Mouse (Mus musculus) MEL (cell line): ENCODE measurements around the gene Gm20696. TPM values are rescaled to one million over a fixed set of nuclear protein-coding genes. Genes with fewer than 3 reads are reported as not detected.

Source experiments
- DNase-seq: peaks from one replicate; pipeline ENCODE4 v3.0.0; 2011; ENCODE audit warnings: low read depth, low spot score
- H3K27ac ChIP-seq: 2 replicates; pipeline ENCODE4 v1.5.1; 2012; ENCODE audit warnings: low read depth, mild to moderate bottlenecking, control low read depth, low read length, moderate library complexity; ENCODE audit not compliant: control insufficient read depth
- H3K27me3 ChIP-seq, 2 experiments: fragments of 150-350 bp in 1 of 2; sonication (generic) in 1 of 2; 2 replicates each; pipeline ENCODE4 v1.6.1; 2012; ENCODE audit warnings: low read length in 2 of 2, mild to moderate bottlenecking in 2 of 2, improper control_type of control experiment in 1 of 2, moderate library complexity in 1 of 2; ENCODE audit not compliant: insufficient read depth in 2 of 2, control insufficient read depth in 1 of 2
- H3K36me3 ChIP-seq, 2 experiments: 2 replicates each; pipeline ENCODE4 v1.6.1; 2012 to 2014; ENCODE audit warnings: low read length in 2 of 2, improper control_type of control experiment in 1 of 2, inconsistent platforms in 1 of 2, mild to moderate bottlenecking in 1 of 2; ENCODE audit not compliant: insufficient read depth in 2 of 2, control insufficient read depth in 1 of 2
- H3K4me1 ChIP-seq, 2 experiments: fragments of 150-350 bp in 1 of 2; sonication (generic) in 1 of 2; 2 replicates each; pipeline ENCODE4 v1.6.1; 2012; ENCODE audit warnings: low read length in 2 of 2, improper control_type of control experiment in 1 of 2, mild to moderate bottlenecking in 1 of 2; ENCODE audit not compliant: insufficient read depth in 2 of 2, control insufficient read depth in 1 of 2
- H3K4me3 ChIP-seq, 2 experiments: fragments of 150-350 bp in 1 of 2; sonication (generic) in 1 of 2; 2 replicates each; pipeline ENCODE4 v1.5.1; 2012; ENCODE audit warnings: low read depth in 2 of 2, low read length in 2 of 2, mild to moderate bottlenecking in 2 of 2, moderate library complexity in 2 of 2, control low read depth in 1 of 2, improper control_type of control experiment in 1 of 2; ENCODE audit not compliant: control insufficient read depth in 1 of 2, insufficient read depth in 1 of 2
- H3K79me2 ChIP-seq: 2 replicates; pipeline ENCODE4 v1.6.1; 2012; ENCODE audit warnings: mild to moderate bottlenecking, low read length, moderate library complexity; ENCODE audit not compliant: control insufficient read depth, poor library complexity, insufficient read depth
- H3K9ac ChIP-seq: 2 replicates; pipeline ENCODE4 v1.6.1; 2012; ENCODE audit warnings: low read depth, mild to moderate bottlenecking, control low read depth, low read length, moderate library complexity; ENCODE audit not compliant: control insufficient read depth, poor library complexity, severe bottlenecking
- H3K9me3 ChIP-seq: fragments of 150-350 bp; sonication (generic); replicated peaks from 2 replicates; pipeline ENCODE4 v1.6.1; 2012; ENCODE audit warnings: mild to moderate bottlenecking, low read length, improper control_type of control experiment, moderate library complexity; ENCODE audit not compliant: insufficient read depth
- BHLHE40 ChIP-seq: IDR thresholded peaks from 2 replicates; pipeline ENCODE4 v1.6.1; 2012; ENCODE audit warnings: low read depth, mild to moderate bottlenecking, inconsistent platforms, low read length, improper control_type of control experiment, borderline replicate concordance
- CTCF ChIP-seq, 3 experiments: IDR thresholded peaks in 2 of 3; conservative IDR thresholded peaks in 1 of 3; 2 replicates each; pipeline ENCODE4 v1.5.1; 2011 to 2012; ENCODE audit warnings: low read length in 3 of 3, low read depth in 2 of 3, mild to moderate bottlenecking in 2 of 3, improper control_type of control experiment in 1 of 3, inconsistent platforms in 1 of 3, mixed read lengths in 1 of 3, moderate library complexity in 1 of 3; ENCODE audit not compliant: control insufficient read depth in 1 of 3, insufficient read depth in 1 of 3, poor library complexity in 1 of 3, severe bottlenecking in 1 of 3
- ELF1 ChIP-seq: IDR thresholded peaks from 2 replicates; pipeline ENCODE4 v1.6.1; 2014; ENCODE audit warnings: low read depth, mild to moderate bottlenecking, inconsistent platforms, low read length, improper control_type of control experiment, moderate library complexity
- HCFC1 ChIP-seq: IDR thresholded peaks from 2 replicates; pipeline ENCODE4 v1.6.1; 2012; ENCODE audit warnings: low read depth, mild to moderate bottlenecking, inconsistent platforms, low read length, improper control_type of control experiment, moderate library complexity
- MAFK ChIP-seq: IDR thresholded peaks from 2 replicates; pipeline ENCODE4 v1.6.1; 2011; ENCODE audit warnings: low read depth, mild to moderate bottlenecking, low read length, improper control_type of control experiment, borderline replicate concordance
- MAX ChIP-seq: IDR thresholded peaks from 2 replicates; pipeline ENCODE4 v1.6.1; 2011; ENCODE audit warnings: low read length, improper control_type of control experiment
- MEF2A ChIP-seq: IDR thresholded peaks from 2 replicates; pipeline ENCODE4 v1.6.1; 2014; ENCODE audit warnings: low read depth, mild to moderate bottlenecking, inconsistent platforms, low read length, improper control_type of control experiment; ENCODE audit not compliant: poor library complexity, insufficient replicate concordance, severe bottlenecking; ENCODE audit errors: extremely low read depth
- MYB ChIP-seq: IDR thresholded peaks from 2 replicates; pipeline ENCODE4 v1.6.1; 2011; ENCODE audit warnings: mild to moderate bottlenecking, low read depth, low read length, improper control_type of control experiment
- POLR2AphosphoS2 ChIP-seq: IDR thresholded peaks from 2 replicates; pipeline ENCODE4 v1.6.1; 2011; ENCODE audit warnings: low read length, improper control_type of control experiment
- RAD21 ChIP-seq: IDR thresholded peaks from 2 replicates; pipeline ENCODE4 v1.6.1; 2011; ENCODE audit warnings: mild to moderate bottlenecking, low read depth, low read length, improper control_type of control experiment
- TBP ChIP-seq: IDR thresholded peaks from 2 replicates; pipeline ENCODE4 v1.8.0; 2011; ENCODE audit warnings: low read depth, low read length, improper control_type of control experiment
- UBTF ChIP-seq: IDR thresholded peaks from 2 replicates; pipeline ENCODE4 v1.6.1; 2012; ENCODE audit warnings: low read depth, mild to moderate bottlenecking, inconsistent platforms, low read length, improper control_type of control experiment, moderate library complexity, borderline replicate concordance; ENCODE audit not compliant: insufficient read depth
- ZNF384 ChIP-seq: IDR thresholded peaks from 2 replicates; pipeline ENCODE4 v1.6.1; 2012; ENCODE audit warnings: low read depth, mild to moderate bottlenecking, inconsistent platforms, low read length, improper control_type of control experiment
- polyA plus RNA-seq, 2 experiments: library from polyadenylated mRNA; stranded (reverse) in 1 of 2; unstranded in 1 of 2; fragments of >175 nt in 1 of 2; fragments of >200 nt in 1 of 2; gene quantifications; 2 replicates each; pipeline versions ENCODE4 v1.2.1 to v1.2.4; 2012; ENCODE audit warnings: low replicate concordance in 2 of 2, low read depth in 1 of 2; ENCODE audit not compliant: insufficient read length in 2 of 2, insufficient read depth in 1 of 2, missing spikeins in 1 of 2
- total RNA-seq: library from RNA; depleted of rRNA; stranded (reverse); fragments of 300-350 nt; gene quantifications from 2 replicates; pipeline ENCODE4 v1.2.3, GENCODE M21; 2012

Gene Gm20696
- total and polyA plus RNA-seq, 3 experiments, result 0.07 to 0.39 TPM; not detected in 1

DNA sequence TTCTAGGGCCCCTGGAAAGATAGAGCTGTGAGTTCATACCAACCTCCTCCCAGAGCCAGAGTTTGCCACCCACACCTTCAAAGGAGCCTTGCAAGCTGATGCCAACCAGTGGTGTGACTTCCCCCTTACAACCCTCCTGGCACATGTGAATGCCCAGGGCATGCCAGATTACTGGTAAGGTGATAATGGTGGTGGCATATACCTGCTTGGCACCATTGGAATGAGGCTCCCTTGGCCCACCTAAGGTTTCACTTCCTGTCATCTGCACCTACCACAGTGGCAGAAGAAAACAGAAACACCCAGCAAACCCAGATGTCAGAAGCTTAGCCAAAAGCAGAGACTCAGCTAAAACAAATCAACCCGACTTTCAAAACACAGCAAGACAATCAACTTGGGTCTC, 162.9 kb downstream of the Gm20696 start:
- Histone ChIP-seq H3K27ac (no peak overlapping the region), H3K4me1 (no peaks in the 10 kb centered on the region), H3K36me3 (no peaks in the 10 kb centered on the region; a peak in 1 of 4 replicates), H3K79me2 (no peaks in the 10 kb centered on the region), H3K9ac (no peak overlapping the region), H3K27me3 (no peaks in the 10 kb centered on the region), H3K9me3 (no peaks in the 10 kb centered on the region), H3K4me3 (no peak overlapping the region)
- TF ChIP-seq TBP, result no peak
- no peak for TF ChIP-seq HCFC1
- TF ChIP-seq RAD21, result no peak
- TF ChIP-seq MYB, result no peak
- no peak for TF ChIP-seq CTCF (IDR thresholded peaks at IDR 0.05 in 2 of 3, conservative IDR thresholded peaks at IDR 0.05 in 1 of 3; ENCODE audit: control insufficient read depth in 1 of 3, insufficient read depth in 1 of 3, low read depth in 2 of 3, low read length in 3 of 3, poor library complexity in 1 of 3, severe bottlenecking in 1 of 3)
- no peak for TF ChIP-seq UBTF
- TF ChIP-seq POLR2AphosphoS2, result no peak
- no peak for TF ChIP-seq MEF2A
- no peak for TF ChIP-seq MAFK
- no peak for DNase-seq

DNA sequence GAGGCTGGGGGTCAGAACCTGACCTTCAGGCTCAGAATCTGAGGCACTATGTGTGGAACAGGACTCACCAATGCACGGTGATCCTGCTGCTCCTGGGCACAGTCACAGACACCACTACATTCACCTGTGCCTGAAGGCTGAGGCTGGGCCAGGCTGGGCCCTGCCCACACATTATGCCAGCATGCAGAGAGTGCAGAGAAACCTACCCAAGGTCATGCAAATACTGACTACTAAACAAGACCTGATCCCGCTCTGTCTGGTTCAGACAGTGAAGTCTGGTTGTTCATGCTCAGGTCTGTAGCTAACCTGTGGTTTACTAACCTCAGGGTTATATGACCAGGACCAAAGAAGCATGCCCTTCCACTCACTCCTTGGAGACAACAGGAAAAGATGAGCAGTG, 163.9 kb downstream of the Gm20696 start:
- Histone ChIP-seq H3K9me3 (no peaks in the 10 kb centered on the region), H3K27me3 (no peaks in the 10 kb centered on the region), H3K4me1 (no peaks in the 10 kb centered on the region), H3K79me2 (no peaks in the 10 kb centered on the region), H3K36me3 (no peaks in the 10 kb centered on the region; a peak in 1 of 4 replicates), H3K9ac (no peak overlapping the region), H3K27ac (no peak overlapping the region), H3K4me3 (no peak overlapping the region)
- DNase-seq, result no peak
- TF ChIP-seq ELF1 (no peak), MAX (no peak), CTCF (IDR thresholded peaks at IDR 0.05 in 2 of 3, conservative IDR thresholded peaks at IDR 0.05 in 1 of 3; ENCODE audit: control insufficient read depth in 1 of 3, insufficient read depth in 1 of 3, low read depth in 2 of 3, low read length in 3 of 3, poor library complexity in 1 of 3, severe bottlenecking in 1 of 3) (no peak), BHLHE40 (no peak)

DNA sequence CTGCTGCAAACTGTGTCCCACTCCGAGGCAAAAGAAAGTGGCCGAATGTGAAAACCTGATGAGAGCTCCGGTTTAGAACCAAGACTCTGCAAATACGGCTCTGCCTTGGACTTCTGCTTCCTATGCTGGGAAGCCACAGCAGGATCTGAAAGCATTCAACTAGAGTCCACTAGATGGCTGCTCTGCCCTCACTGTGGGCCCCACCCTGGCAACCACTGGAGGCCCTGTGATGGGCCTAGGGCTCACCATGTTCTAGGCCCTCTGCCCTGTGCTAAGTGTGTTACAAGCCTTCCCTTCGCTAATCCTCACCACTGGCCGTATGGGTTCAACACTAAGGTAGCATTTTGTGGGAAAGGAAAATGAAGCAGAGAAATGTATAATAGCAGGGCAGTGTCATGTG, 164.3 kb downstream of the Gm20696 start:
- DNase-seq, result no peak
- H3K36me3 ChIP-seq, result no peaks in the 10 kb centered on the region; a peak in 1 of 4 replicates
- TF ChIP-seq ZNF384 (no peak), POLR2AphosphoS2 (no peak)

More for the DNA sequence above, 164.3 kb downstream of the Gm20696 start:
- no peak overlapping the region for H3K4me3 ChIP-seq
- H3K27ac ChIP-seq, result no peak overlapping the region
- no peaks in the 10 kb centered on the region for H3K4me1 ChIP-seq
- H3K79me2 ChIP-seq, result no peaks in the 10 kb centered on the region
- no peak overlapping the region for H3K9ac ChIP-seq
- no peaks in the 10 kb centered on the region for H3K9me3 ChIP-seq
- no peaks in the 10 kb centered on the region for H3K27me3 ChIP-seq
